Mouse (Mus musculus) lung, embryonic 15.5 days (tissue): ENCODE data around the gene Qdpr. TPM values are rescaled to one million over a fixed set of nuclear protein-coding genes. Genes with fewer than 3 reads are reported as not detected.

ENCODE experiments used
- polyA plus RNA-seq: library from polyadenylated mRNA; unstranded; fragments of >200 nt; fragmentation: Nextera tagmentation; extraction: Ambion mirVana; gene quantifications from 2 replicates; pipeline ENCODE4 v1.2.1, GENCODE M21; 2015

Qdpr gene
- polyA plus RNA-seq, 1 experiment from 2014 or later, result 136 TPM

Other genes with a start within 250 kb of the Qdpr start
- not detected in 2 replicates for gene Clrn2, start 3.5 kb upstream of the Qdpr start, polyA plus RNA-seq
- 94.9 and 100 TPM in 2 replicates for gene Lap3, start 43.1 kb upstream of the Qdpr start, polyA plus RNA-seq
- gene Med28, start 70.0 kb upstream of the Qdpr start, polyA plus RNA-seq, result 226 and 241 TPM in 2 replicates
- gene Fam184b, start 189.4 kb upstream of the Qdpr start, polyA plus RNA-seq, result 0.25 and 0.30 TPM in 2 replicates
- gene Ncapg, start 219.7 kb upstream of the Qdpr start, polyA plus RNA-seq, result 67.5 and 71.1 TPM in 2 replicates